Mouse (Mus musculus): Measurements from ENCODE around the gene Lrrn1.

GRCm38 (mm10) chr6:107531526-107532080, 2.0 kb downstream of the Lrrn1 start:
- TF ChIP-seq CTCF (conservative IDR thresholded peaks at IDR 0.05; ENCODE audit: low read length), result no peak
- TF ChIP-seq NANOG (IDR thresholded peaks at IDR 0.05; ENCODE audit: borderline replicate concordance, low read length), result no peak

Data from E14TG2a.4 (cell line).